Mouse (Mus musculus) MEL-GATA-1-ER (cell line): ENCODE data around the gene Pyy.

Experiments used
- DNase-seq: peaks from one replicate; pipeline ENCODE4 v3.0.0-alpha.2; 2012; ENCODE audit warnings: low read depth; ENCODE audit errors: extremely low read depth

The Pyy gene

DNA sequence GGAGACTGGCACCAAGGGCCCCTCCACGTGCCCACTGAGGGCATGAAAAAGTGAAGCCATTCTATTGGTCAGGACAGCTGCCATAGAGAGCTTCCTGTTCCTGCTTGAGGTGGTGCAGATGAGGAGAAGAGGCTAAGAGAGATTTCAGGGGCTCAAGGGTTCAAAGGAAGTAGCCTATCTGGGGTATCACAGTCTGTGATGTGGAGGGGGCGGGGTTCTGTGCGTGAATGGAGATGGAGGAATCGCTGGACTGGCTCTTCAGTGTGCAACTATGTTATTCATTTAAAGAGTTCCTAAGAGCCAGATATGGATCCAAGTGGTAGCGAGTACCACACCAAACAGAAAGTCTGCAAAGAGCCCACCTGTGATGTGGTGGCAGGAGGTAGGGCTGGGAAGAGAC lies 11.2 kb downstream of the Pyy start:
- DNase-seq = peak; percentile 70

DNA sequence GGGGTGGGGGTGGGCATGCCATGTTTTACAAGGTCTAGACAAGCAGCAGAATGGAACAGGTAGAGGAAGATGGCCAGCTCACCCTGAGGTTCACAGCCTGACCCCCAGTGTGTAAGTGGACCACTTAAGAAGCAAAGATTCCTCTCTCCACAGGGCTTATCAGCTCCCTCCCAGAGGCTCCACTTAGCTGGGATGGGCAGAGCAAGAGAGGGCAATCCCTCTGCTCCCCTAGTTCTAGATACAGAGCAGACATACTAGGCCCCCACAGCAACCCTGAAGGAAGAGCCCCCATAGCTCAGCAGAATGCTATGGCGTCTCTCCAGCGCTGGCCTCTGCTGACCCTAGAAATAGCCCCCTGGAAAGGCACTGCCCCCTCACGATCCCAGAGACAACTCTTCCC lies 12.0 kb downstream of the Pyy start:
- DNase-seq = no peak

DNA sequence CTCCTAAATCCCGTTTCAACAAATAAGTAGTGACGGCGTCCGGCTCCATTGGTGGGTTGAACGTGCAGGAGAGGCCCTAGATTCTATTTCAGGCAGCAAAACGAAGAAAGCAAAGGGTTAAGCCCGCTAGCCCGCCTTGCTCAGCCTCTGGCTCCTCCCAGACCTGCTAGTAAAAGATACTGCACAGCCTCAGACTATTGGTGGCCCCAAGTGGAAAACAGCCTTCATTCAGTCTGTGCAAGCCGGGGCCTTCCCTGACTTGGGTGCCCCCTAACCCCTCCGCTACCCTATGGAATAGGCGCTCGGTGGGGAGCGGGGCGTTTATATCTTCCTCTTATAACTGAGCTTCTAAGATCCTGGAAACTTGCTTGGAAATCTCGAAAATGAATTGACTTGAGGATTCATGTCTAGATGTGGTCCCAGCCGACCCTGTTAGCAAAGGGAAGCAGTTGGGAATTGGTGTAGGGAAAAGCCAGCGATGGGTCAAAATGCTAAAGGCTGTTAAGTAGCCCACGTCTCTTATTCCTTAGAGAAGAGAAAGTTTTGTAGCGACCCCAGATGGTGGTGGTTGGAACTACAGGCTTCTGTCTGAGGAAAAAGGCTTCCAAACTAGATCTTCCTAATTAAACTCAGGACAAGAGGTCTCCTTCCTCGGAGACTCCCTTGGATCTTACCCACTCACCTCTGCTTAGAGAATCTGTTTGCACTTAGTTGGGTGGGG lies 18.4 kb downstream of the Pyy start:
- peak; percentile 92 for DNase-seq

DNA sequence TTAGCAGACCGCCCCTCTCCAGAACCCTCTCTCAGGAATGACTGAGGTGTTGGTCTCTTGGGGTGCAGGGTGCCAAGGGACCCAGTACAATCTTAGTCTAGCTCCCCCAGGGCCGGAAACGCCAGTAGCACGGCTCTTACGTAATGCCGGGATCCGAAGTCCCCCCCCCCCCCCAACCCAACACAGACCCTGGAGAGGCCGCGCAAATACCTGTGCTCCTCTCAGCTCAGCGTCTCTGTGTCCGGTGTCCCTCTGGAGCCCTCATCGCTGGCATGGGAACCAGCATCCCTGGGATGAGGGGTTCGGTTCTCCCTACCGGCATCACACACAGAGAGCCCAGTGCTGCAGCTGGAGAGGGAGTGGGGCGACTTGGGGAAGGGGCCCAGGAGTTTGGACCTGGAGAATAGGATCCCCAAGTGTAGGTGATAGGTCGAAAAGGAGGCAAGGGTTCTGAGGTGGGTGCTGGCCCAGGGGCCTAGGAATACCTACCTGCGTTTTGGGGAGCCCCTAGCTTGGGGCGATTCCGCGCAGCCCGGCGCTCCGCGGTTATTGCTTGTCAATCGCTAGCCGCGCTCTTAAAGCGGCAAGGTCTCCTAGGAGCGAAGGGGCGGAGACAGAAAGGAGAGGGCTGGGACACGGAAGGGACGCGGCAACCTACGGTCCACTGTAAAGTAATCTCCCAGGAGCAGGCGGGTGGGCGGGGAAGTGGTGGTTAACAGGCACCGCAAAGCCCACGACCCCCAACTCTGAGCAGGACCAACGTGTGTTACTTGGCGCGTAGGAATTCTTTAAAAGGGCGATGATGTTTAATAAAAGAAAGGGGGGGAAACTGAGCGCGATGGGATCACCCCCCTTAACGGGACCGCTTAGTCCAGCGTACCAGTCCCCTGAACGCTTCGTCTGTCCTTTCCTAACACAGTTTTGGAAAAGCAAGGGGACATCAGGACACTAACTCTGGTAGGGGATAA lies 19.4 kb downstream of the Pyy start, which contains the start of gene Mpp2:
TSS of gene Mpp2 (minus strand) at position 585 of the 968 bp plus-strand sequence.
- DNase-seq = peak; percentile 89

DNA sequence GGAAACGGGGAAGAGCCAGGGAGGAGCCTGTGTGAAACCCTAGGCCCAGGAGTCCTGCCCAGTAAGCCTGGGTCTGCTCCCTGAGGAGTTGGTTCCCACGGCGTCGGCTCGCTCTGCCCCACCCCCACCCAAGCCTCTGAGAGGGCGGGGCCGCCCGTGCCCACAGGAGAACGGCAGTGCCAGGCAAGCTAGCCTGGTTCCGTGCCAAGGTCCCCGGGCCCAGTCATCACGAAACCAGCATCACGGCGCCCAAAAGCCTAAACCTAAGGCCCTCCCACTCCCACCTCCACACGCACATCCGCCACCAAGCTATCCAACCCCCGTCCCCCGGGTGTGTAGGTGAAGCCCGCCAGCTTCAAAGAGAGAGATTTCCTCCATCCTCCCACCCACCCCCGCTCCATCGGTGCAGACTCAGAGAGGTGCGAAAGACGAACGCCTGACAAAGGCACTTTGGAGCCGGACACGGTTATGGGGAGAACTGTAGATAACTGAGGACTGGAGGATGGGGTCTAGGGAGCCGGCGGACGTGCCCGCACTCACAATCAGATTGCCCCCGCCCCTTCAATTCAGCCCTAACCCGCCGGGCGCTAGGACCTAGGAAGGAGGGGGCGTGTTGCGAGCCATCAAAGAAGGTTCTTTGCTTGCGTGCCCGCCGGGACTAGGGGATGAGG lies 20.4 kb downstream of the Pyy start:
- DNase-seq = peak; percentile 66

DNA sequence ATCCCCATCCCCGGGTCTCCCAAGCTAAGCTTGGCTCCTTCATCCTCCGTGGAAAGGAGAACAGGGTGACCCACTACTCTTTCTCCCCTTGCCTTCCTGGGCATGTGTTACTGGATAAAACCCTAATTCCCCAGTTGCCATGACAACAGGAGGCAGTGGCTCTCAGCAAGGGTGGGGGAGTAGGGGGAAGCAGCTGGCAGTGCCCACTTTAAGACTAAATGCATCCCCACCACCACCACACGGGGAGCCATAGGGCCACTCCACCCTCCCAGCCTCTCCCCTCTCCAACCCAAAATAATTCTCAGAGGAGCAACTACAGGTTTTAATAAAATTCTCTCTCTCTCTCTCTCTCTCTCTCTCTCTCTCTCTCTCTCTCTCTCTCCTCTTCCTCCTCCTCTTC lies 21.3 kb downstream of the Pyy start:
- no peak for DNase-seq

DNA sequence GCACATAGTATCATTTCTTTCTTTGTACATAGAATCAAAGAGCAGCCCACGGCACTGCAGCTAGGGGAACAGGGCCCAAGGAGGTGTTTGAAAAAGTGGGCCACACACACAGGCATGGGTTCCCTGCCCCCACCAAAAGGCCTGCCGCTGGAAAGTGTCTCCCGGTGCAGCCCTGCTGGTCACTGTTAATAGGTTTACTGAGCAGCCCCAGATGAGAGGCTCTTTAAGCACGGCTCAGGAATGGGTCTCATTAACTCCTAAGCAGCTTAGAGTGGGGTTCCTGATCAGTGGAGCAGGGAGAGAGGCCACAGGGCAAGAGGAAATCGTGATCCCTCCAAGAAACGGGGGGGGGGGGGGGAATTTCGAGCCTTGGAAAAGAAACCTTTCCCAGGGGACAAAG lies 23.5 kb downstream of the Pyy start:
- no peak for DNase-seq

DNA sequence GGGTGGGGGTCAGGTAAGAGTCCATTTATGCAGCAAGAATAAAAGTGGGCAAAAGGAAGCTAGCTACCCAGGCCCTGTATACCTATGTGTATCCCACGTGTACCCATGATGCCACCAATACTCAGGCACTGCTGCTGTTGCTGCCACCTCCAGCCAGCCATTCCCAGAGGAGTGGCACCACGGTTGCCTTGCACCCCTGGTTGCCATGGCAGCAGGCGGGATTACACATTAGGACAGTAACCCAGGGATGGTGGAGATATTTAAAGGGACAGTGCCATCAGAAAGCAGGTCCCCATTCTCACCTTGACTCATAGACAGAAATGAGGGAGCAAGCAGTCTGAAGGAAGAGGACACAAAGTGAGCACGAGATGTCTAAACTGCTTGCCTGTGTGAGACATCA lies 24.4 kb downstream of the Pyy start:
- no peak for DNase-seq

DNA sequence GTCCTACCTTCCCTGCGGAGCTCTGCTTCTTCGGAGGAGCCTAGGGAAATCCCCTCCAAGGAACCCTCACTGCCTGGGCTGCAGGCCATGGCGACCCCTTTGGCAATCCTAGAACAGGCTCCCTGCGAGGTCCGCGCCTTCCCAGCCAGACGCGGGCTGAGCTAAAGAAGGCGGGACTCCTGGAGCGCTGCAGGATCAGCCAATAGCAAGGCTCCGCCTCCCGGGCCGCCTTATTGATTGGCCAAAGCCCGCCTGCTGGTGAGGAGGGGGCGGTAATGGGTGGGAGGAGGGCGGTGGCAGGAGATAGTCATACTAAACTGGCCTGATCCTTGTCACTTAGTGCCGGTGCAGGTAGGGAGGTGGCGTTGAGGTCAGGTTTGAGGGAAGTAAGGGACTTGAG lies 25.3 kb downstream of the Pyy start:
- DNase-seq = no peak

DNA sequence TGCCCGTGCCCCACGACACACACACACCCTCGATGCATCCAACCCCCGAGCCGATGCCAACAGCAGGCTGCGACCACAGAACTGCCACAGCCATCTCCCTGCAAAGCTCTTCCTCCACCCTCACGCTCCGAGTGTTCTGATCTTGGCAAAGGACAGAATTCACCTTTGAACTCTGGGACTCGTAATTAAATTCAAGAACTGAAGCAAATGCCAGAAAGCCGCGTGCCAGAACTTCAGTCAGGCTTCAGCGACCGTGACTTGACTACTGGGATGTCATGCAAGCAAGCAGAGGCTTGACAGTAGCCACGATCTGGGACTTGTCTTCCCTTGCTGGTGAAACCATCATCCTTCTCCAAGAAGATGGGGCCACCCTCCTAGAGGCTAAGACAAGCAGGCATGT lies 33.9 kb downstream of the Pyy start:
- DNase-seq = no peak

DNA sequence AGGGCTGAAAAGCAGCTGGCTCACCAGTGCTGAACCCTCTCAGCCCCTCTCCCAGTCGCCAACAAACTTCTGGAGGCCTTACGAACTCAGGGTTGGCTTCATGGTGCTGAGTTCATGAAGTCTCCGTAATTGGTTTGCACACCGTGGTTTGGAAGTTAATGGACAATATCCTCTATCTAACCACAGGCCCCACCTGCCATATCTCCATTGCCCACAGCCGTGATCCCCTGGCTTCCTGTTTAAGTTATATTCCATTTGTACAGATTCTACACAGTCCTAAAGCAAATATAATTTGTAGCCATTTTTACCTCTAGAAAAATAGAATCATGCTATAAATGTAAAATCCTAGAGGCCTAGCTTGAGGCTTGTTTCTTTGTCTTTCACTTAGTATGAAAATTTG lies 34.9 kb downstream of the Pyy start:
- no peak for DNase-seq

DNA sequence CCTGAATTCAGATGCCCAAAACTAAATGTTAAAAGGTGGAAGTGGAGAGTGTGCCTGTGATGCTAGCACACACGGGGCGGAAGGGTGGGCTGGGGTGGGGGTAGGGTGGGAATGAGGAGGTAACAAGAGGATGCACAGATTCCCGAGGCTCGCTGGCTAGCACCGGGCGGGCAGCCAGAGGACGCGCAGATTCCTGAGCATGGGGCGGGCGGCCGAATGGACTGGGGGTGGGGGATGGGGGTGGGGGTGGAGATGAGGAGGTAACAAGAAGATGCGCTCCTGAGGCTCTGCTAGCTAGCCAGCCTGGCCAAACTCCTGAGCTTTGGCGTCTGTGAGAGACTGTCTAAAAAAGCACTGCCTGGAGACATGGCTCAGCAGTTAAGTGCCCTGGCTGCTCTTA lies 37.2 kb downstream of the Pyy start:
- no peak for DNase-seq

DNA sequence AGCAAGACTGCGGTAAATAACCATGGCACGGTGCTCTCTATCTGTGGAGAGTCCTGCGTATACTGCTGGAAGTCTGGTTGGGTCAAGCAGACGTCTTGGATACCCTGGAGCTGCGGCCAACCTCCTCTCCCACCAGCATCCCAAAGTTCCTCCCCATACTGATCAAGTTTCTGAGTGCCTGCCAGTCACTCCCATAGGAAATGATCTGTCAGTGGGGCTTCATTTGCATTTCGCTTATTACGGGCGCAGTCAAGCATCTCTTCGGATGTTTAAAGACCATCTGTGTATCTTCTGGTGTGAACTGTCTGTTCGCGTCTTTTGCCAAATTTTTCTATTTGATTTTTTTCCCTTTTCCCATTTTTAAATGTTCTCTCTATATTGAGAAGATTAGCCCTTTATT lies 38.0 kb downstream of the Pyy start:
- DNase-seq = no peak

DNA sequence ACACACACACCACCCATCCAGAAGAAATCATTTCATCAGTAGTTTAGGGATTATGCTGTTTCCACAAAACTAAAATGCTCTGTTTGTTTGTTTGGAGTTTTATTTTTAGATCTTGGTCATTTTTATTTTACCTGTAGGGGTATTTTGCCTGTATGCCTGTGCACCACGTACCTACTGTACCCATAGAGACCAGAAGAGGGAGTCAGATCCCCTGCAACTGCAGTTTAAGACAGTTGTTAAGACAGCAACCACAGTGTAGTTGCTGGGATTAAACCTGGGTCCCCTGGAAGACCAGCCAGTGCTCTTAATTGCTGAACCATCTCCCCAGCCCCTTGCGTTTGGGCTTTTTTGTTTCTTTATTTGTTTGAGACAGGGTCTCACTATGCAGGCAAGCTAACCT lies 38.7 kb downstream of the Pyy start:
- peak; percentile 15 for DNase-seq

DNA sequence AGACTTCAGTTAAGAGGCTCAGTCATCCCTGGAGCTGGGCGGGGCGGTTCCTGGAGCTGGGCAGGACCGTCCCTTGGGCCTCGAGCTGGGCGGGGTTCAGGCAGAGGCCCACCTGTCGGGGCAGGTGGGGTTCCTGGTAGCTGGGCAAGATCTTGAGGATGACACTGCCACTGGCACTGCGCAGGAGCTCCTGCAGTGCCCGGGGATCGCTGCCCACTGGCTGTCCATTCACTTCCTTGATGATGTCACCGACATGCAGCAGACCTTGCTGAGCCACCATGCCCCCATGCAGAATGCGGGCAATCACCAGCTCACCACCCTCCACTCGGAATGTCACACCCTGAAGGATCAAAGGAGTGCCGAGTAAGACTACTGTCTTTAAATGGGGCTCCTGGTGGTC lies 44.6 kb downstream of the Pyy start:
- DNase-seq = no peak

DNA sequence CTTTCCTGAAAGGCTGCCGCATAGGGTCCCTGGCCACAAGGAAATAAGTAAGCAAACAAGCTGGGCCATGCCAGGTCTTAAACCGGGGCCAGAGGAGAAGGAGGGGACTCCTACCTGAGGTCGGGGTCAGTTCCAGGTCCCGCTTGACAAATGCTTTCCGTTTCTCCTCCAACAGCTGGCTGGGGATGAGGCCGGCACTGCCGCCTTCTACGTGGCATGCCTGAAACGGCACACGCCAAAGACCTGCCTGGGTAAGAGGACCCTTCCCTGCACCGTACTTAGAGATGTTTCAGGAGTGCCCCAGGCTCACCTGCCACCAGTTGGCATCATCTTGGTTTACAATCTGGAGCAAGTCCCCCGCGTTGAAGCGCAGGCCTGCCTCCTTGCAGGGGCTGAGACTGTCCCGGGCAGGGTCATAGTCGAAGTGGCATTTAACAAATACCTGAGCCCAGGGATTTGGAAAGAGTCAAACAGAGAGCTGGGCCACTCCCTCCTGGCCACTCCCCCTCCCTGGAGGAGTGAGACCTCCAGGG lies 45.6 kb downstream of the Pyy start:
- no peak for DNase-seq

DNA sequence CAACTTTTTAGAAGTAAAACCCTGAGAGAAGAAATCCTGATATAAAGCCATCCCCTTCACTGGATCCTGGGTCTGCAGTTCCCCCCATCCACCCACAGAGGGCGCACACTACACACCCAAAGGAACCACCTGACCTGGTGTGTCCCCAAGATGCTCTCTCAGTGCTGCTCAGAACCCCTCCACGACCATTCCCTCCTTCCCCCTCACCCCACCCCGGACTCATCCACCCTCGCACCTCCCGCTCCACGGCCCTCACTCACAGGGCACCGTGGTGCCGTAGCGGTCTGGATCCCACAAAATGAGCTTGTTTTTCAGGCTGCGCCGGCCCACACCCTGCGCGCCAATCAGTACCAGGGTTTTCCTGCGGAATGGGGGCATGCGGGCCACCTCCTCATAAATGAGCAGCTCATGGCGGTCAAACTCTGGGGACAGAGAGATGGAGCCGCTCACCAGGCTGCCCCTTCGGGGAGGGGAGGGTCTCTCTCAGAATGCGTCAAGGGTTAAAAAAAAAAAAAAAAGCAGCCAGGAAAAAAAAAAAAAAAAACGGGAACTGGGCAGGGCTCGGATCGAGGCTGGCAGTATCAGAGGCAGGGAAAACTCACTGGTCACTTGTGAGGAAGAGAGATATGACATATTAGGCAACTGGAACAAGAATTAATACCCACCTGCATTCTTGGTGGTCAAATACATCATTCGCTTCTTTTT lies 46.2 kb downstream of the Pyy start:
- DNase-seq = peak; percentile 47
